Mouse (Mus musculus) MEL (cell line): Measurements from ENCODE around the gene Tkfc. TPM values are rescaled to one million over a fixed set of nuclear protein-coding genes. Genes with fewer than 3 reads are reported as not detected.

Source experiments
- DNase-seq: peaks from one replicate; pipeline ENCODE4 v3.0.0; 2011; ENCODE audit warnings: low read depth, low spot score
- H3K27ac ChIP-seq: 2 replicates; pipeline ENCODE4 v1.5.1; 2012; ENCODE audit warnings: low read depth, mild to moderate bottlenecking, control low read depth, low read length, moderate library complexity; ENCODE audit not compliant: control insufficient read depth
- H3K27me3 ChIP-seq, 2 experiments: fragments of 150-350 bp in 1 of 2; sonication (generic) in 1 of 2; 2 replicates each; pipeline ENCODE4 v1.6.1; 2012; ENCODE audit warnings: low read length in 2 of 2, mild to moderate bottlenecking in 2 of 2, improper control_type of control experiment in 1 of 2, moderate library complexity in 1 of 2; ENCODE audit not compliant: insufficient read depth in 2 of 2, control insufficient read depth in 1 of 2
- H3K36me3 ChIP-seq, 2 experiments: 2 replicates each; pipeline ENCODE4 v1.6.1; 2012 to 2014; ENCODE audit warnings: low read length in 2 of 2, improper control_type of control experiment in 1 of 2, inconsistent platforms in 1 of 2, mild to moderate bottlenecking in 1 of 2; ENCODE audit not compliant: insufficient read depth in 2 of 2, control insufficient read depth in 1 of 2
- H3K4me1 ChIP-seq, 2 experiments: fragments of 150-350 bp in 1 of 2; sonication (generic) in 1 of 2; 2 replicates each; pipeline ENCODE4 v1.6.1; 2012; ENCODE audit warnings: low read length in 2 of 2, improper control_type of control experiment in 1 of 2, mild to moderate bottlenecking in 1 of 2; ENCODE audit not compliant: insufficient read depth in 2 of 2, control insufficient read depth in 1 of 2
- H3K4me3 ChIP-seq, 2 experiments: fragments of 150-350 bp in 1 of 2; sonication (generic) in 1 of 2; 2 replicates each; pipeline ENCODE4 v1.5.1; 2012; ENCODE audit warnings: low read depth in 2 of 2, low read length in 2 of 2, mild to moderate bottlenecking in 2 of 2, moderate library complexity in 2 of 2, control low read depth in 1 of 2, improper control_type of control experiment in 1 of 2; ENCODE audit not compliant: control insufficient read depth in 1 of 2, insufficient read depth in 1 of 2
- H3K79me2 ChIP-seq: 2 replicates; pipeline ENCODE4 v1.6.1; 2012; ENCODE audit warnings: mild to moderate bottlenecking, low read length, moderate library complexity; ENCODE audit not compliant: control insufficient read depth, poor library complexity, insufficient read depth
- H3K9ac ChIP-seq: 2 replicates; pipeline ENCODE4 v1.6.1; 2012; ENCODE audit warnings: low read depth, mild to moderate bottlenecking, control low read depth, low read length, moderate library complexity; ENCODE audit not compliant: control insufficient read depth, poor library complexity, severe bottlenecking
- H3K9me3 ChIP-seq: fragments of 150-350 bp; sonication (generic); replicated peaks from 2 replicates; pipeline ENCODE4 v1.6.1; 2012; ENCODE audit warnings: mild to moderate bottlenecking, low read length, improper control_type of control experiment, moderate library complexity; ENCODE audit not compliant: insufficient read depth
- CHD1 ChIP-seq: IDR thresholded peaks from 2 replicates; pipeline ENCODE4 v1.6.1; 2012; ENCODE audit warnings: low read depth, mild to moderate bottlenecking, inconsistent platforms, low read length, improper control_type of control experiment
- CHD2 ChIP-seq: IDR thresholded peaks from 2 replicates; pipeline ENCODE4 v1.6.1; 2011; ENCODE audit warnings: low read length, improper control_type of control experiment
- EP300 ChIP-seq, 2 experiments: IDR thresholded peaks; 2 replicates each; pipeline ENCODE4 v1.6.1; 2011; ENCODE audit warnings: improper control_type of control experiment in 2 of 2, low read length in 2 of 2, low read depth in 1 of 2, mild to moderate bottlenecking in 1 of 2
- ETS1 ChIP-seq: IDR thresholded peaks from 2 replicates; pipeline ENCODE4 v1.6.1; 2012; ENCODE audit warnings: low read depth, mild to moderate bottlenecking, inconsistent platforms, low read length, improper control_type of control experiment, moderate library complexity
- GABPA ChIP-seq: IDR thresholded peaks from 2 replicates; pipeline ENCODE4 v1.6.1; 2012; ENCODE audit warnings: low read depth, mild to moderate bottlenecking, inconsistent platforms, low read length, improper control_type of control experiment, moderate library complexity
- JUND ChIP-seq: IDR thresholded peaks from 2 replicates; pipeline ENCODE4 v1.6.1; 2011; ENCODE audit warnings: low read depth, mild to moderate bottlenecking, improper control_type of control experiment, low read length
- KAT2A ChIP-seq: conservative IDR thresholded peaks from 2 replicates; pipeline ENCODE4 v1.6.1; 2012; ENCODE audit warnings: low read depth, low read length, improper control_type of control experiment, inconsistent platforms
- MAFK ChIP-seq: IDR thresholded peaks from 2 replicates; pipeline ENCODE4 v1.6.1; 2011; ENCODE audit warnings: low read depth, mild to moderate bottlenecking, low read length, improper control_type of control experiment, borderline replicate concordance
- MAX ChIP-seq: IDR thresholded peaks from 2 replicates; pipeline ENCODE4 v1.6.1; 2011; ENCODE audit warnings: low read length, improper control_type of control experiment
- MXI1 ChIP-seq: IDR thresholded peaks from 2 replicates; pipeline ENCODE4 v1.6.1; 2011; ENCODE audit warnings: mild to moderate bottlenecking, low read depth, low read length, improper control_type of control experiment
- MYB ChIP-seq: IDR thresholded peaks from 2 replicates; pipeline ENCODE4 v1.6.1; 2011; ENCODE audit warnings: mild to moderate bottlenecking, low read depth, low read length, improper control_type of control experiment
- MYC ChIP-seq: IDR thresholded peaks from 2 replicates; pipeline ENCODE4 v1.6.1; 2011; ENCODE audit warnings: low read depth, mild to moderate bottlenecking, low read length, improper control_type of control experiment, moderate library complexity
- NRF1 ChIP-seq: IDR thresholded peaks from 2 replicates; pipeline ENCODE4 v1.6.1; 2014; ENCODE audit warnings: low read depth, mild to moderate bottlenecking, inconsistent platforms, low read length, improper control_type of control experiment, moderate library complexity; ENCODE audit not compliant: poor library complexity, insufficient read depth, severe bottlenecking
- POLR2A ChIP-seq, 2 experiments: IDR thresholded peaks; 2 replicates each; pipeline ENCODE4 v1.6.1; 2011 to 2012; ENCODE audit warnings: low read length in 2 of 2, mild to moderate bottlenecking in 2 of 2, control low read depth in 1 of 2, improper control_type of control experiment in 1 of 2, low read depth in 1 of 2, moderate library complexity in 1 of 2; ENCODE audit not compliant: control insufficient read depth in 1 of 2, insufficient read depth in 1 of 2, poor library complexity in 1 of 2
- POLR2AphosphoS2 ChIP-seq: IDR thresholded peaks from 2 replicates; pipeline ENCODE4 v1.6.1; 2011; ENCODE audit warnings: low read length, improper control_type of control experiment
- RCOR1 ChIP-seq: IDR thresholded peaks from 2 replicates; pipeline ENCODE4 v1.6.1; 2012; ENCODE audit warnings: low read depth, mild to moderate bottlenecking, inconsistent platforms, low read length, improper control_type of control experiment
- SIN3A ChIP-seq: IDR thresholded peaks from 2 replicates; pipeline ENCODE4 v1.6.1; 2012; ENCODE audit warnings: low read length, improper control_type of control experiment, inconsistent platforms
- SMC3 ChIP-seq: IDR thresholded peaks from 2 replicates; pipeline ENCODE4 v1.6.1; 2011; ENCODE audit warnings: low read depth, low read length, improper control_type of control experiment
- TAL1 ChIP-seq: IDR thresholded peaks from 2 replicates; pipeline ENCODE4 v1.6.1; 2012; ENCODE audit warnings: mild to moderate bottlenecking, inconsistent platforms, low read length, moderate library complexity, mixed read lengths
- TBP ChIP-seq: IDR thresholded peaks from 2 replicates; pipeline ENCODE4 v1.8.0; 2011; ENCODE audit warnings: low read depth, low read length, improper control_type of control experiment
- UBTF ChIP-seq: IDR thresholded peaks from 2 replicates; pipeline ENCODE4 v1.6.1; 2012; ENCODE audit warnings: low read depth, mild to moderate bottlenecking, inconsistent platforms, low read length, improper control_type of control experiment, moderate library complexity, borderline replicate concordance; ENCODE audit not compliant: insufficient read depth
- USF1 ChIP-seq: IDR thresholded peaks from 2 replicates; pipeline ENCODE4 v1.6.1; 2014; ENCODE audit warnings: low read depth, mild to moderate bottlenecking, inconsistent platforms, low read length, improper control_type of control experiment, moderate library complexity
- USF2 ChIP-seq, 2 experiments: IDR thresholded peaks; 2 replicates each; pipeline ENCODE4 v1.6.1; 2011 to 2012; ENCODE audit warnings: improper control_type of control experiment in 2 of 2, low read length in 2 of 2, borderline replicate concordance in 1 of 2, inconsistent platforms in 1 of 2, low read depth in 1 of 2, mild to moderate bottlenecking in 1 of 2; ENCODE audit not compliant: insufficient read depth in 1 of 2
- ZKSCAN1 ChIP-seq: IDR thresholded peaks from 2 replicates; pipeline ENCODE4 v1.6.1; 2012; ENCODE audit warnings: low read depth, mild to moderate bottlenecking, inconsistent platforms, low read length, improper control_type of control experiment, moderate library complexity
- polyA plus RNA-seq, 2 experiments: library from polyadenylated mRNA; stranded (reverse) in 1 of 2; unstranded in 1 of 2; fragments of >175 nt in 1 of 2; fragments of >200 nt in 1 of 2; gene quantifications; 2 replicates each; pipeline versions ENCODE4 v1.2.1 to v1.2.4; 2012; ENCODE audit warnings: low replicate concordance in 2 of 2, low read depth in 1 of 2; ENCODE audit not compliant: insufficient read length in 2 of 2, insufficient read depth in 1 of 2, missing spikeins in 1 of 2
- total RNA-seq: library from RNA; depleted of rRNA; stranded (reverse); fragments of 300-350 nt; gene quantifications from 2 replicates; pipeline ENCODE4 v1.2.3, GENCODE M21; 2012

Tkfc gene
- total and polyA plus RNA-seq, 3 experiments = 3.6 to 12.8 TPM; not detected in 1

DNA sequence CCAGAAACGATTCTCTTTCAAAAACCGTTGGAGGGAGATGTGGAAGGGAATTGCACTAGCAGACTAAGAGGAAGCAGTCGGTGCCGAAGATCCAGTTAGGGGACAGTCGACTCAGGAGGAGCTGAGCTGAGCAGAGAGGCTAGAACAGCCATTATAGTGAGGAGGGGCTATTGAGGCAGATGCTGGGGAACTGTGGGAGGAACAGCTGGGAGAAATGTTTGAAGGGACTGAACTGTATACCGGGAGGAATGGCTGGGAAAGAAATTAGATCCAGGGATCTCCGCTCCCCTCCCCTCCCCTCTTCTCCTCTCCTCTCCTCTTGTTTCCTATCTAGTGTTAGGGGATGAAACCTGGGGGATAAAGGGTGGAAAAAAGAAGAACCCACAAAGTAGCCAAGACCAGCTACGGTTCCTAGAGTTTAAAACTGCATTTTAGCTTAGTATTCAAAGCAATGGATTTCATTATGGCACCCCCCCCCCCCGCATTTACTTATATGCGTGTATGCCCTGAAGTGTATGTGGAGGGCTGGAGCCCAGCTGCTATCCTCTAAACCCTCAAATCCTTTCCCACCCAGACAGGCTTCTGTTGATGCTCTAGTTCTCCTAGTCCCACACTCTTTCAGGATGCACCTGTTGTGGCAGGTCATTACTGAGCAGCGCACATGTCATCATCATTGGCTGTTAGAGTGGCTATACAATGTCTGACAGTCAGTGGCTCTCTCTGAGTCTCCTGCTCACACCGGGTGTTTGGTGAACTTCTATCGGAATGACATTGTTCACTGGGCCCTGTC is 35.3 kb upstream of the Tkfc start:
- H3K9me3 ChIP-seq = no peaks in the 10 kb centered on the region
- no peaks in the 10 kb centered on the region for H3K27me3 ChIP-seq
- peaks cover 0 to 11% of the 10 kb centered on the region in 2 experiments; a peak in 1 of 4 replicates for H3K36me3 ChIP-seq
- DNase-seq = no peak
- TF ChIP-seq ETS1 (no peak), TBP (no peak), CHD1 (no peak), KAT2A (no peak), JUND (no peak), GABPA (no peak), RCOR1 (no peak), MYB (no peak), UBTF (no peak), POLR2A (IDR thresholded peaks at IDR 0.05; ENCODE audit: control insufficient read depth in 1 of 2, insufficient read depth in 1 of 2, low read depth in 1 of 2, low read length in 2 of 2, poor library complexity in 1 of 2) (no peak), USF2 (IDR thresholded peaks at IDR 0.05; ENCODE audit: borderline replicate concordance in 1 of 2, insufficient read depth in 1 of 2, low read depth in 1 of 2, low read length in 2 of 2) (no peak), MXI1 (no peak), MYC (no peak), CHD2 (no peak), ZKSCAN1 (no peak)
- peaks cover 4 to 19% of the 10 kb centered on the region in 2 experiments; a peak in 3 of 4 replicates for H3K4me1 ChIP-seq
- H3K27ac ChIP-seq = peak overlapping the region; percentile 57
- no peaks in the 10 kb centered on the region for H3K79me2 ChIP-seq
- H3K4me3 ChIP-seq = peak overlapping the region; percentile 45 to 49
- H3K9ac ChIP-seq = peak overlapping the region; percentile 74

DNA sequence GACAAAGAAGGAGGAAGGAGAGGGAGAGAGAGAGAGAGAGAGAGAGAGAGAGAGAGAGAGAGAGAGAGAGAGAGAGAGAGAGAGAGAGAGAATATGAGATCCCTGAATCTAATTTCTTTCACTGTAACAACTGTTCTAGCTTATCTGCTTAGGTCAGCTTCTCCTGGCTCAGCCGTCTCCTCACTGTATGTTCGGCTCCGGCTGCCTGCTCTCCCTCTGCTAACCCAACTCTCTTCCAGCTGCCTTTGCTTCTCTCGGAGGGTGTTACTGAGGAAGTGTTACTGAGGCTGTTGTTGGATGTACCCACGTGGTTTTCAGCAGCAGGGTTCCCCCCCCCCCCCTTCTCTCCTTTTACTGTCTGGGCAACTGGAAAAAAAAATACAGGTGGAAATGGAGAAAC is 34.6 kb upstream of the Tkfc start:
- DNase-seq = peak; percentile 77
- H3K27ac ChIP-seq = peak overlapping the region; percentile 57
- peak; percentile 62 for TF ChIP-seq USF1
- TF ChIP-seq TAL1 = peak; percentile 41; the same call in 1 of the 2 replicates
- TF ChIP-seq SMC3 = peak; percentile 13; the same call in 1 of the 2 replicates
- TF ChIP-seq POLR2AphosphoS2 = no peak
- TF ChIP-seq NRF1 = no peak
- TF ChIP-seq JUND = peak; percentile 94
- TF ChIP-seq ZKSCAN1 = no peak
- TF ChIP-seq MXI1 = peak; percentile 91
- no peak for TF ChIP-seq POLR2A (IDR thresholded peaks at IDR 0.05; ENCODE audit: control insufficient read depth in 1 of 2, insufficient read depth in 1 of 2, low read depth in 1 of 2, low read length in 2 of 2, poor library complexity in 1 of 2)
- TF ChIP-seq SIN3A = peak; percentile 66
- TF ChIP-seq UBTF = no peak
- TF ChIP-seq EP300 (IDR thresholded peaks at IDR 0.05; ENCODE audit: low read depth in 1 of 2, low read length in 2 of 2) = peak; percentile 29 to 31; a peak in 2 of 4 replicates
- TF ChIP-seq MAFK = 0 out of 2 replicates have a peak, but pooled peaks have one; percentile 27
- peak; percentile 47; the same call in 1 of the 2 replicates for TF ChIP-seq MYC
- peak; percentile 72 for TF ChIP-seq MAX
- TF ChIP-seq USF2 (IDR thresholded peaks at IDR 0.05; ENCODE audit: borderline replicate concordance in 1 of 2, insufficient read depth in 1 of 2, low read depth in 1 of 2, low read length in 2 of 2) = no peak
- H3K27me3 ChIP-seq = no peaks in the 10 kb centered on the region
- peaks cover 0 to 11% of the 10 kb centered on the region in 2 experiments; a peak in 1 of 4 replicates for H3K36me3 ChIP-seq
- peak overlapping the region; percentile 74 for H3K9ac ChIP-seq
- H3K4me3 ChIP-seq = peak overlapping the region; percentile 45 to 49
- no peaks in the 10 kb centered on the region for H3K9me3 ChIP-seq
- peaks cover 4 to 19% of the 10 kb centered on the region in 2 experiments; a peak in 3 of 4 replicates for H3K4me1 ChIP-seq
- no peaks in the 10 kb centered on the region for H3K79me2 ChIP-seq
